7 mouse cellular contexts compared by ENCODE assay signal in the genomic region with DNA sequence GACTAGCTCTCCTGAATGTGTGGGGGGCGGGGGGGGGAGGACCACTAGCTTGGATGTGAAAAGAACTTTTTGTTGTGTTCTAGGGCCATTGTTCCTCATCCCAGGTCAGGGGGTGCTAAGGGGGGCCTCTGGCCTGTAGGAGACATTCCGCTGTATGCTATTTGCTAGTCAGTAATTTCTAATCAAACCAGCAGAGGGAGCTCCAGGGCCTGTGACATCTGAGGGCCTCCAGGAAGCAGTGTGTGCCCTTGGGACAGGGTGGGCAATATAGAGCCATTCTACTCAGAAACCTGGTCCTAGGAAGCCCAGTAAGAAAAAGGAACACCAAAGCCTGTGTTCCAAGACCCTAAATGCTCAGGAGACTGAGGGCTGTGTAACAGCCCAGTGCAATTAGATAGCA.
A peak's percentile ranks its signal among the peaks of the same experiment; 100 is the strongest.
DNase-seq lines count a peak whose midpoint lies in the region.

No protein-coding gene starts in this region.

- no peak overlapping the region for H3K4me3 ChIP-seq in limb, embryonic 10.5 days

- peak; percentile 22 to 39 for DNase-seq in right cerebral cortex, adult 2 months (ENCODE audit: low spot score in 2 of 2)
- DNase-seq in right cerebral cortex, postnatal 25 days, result no peak
- DNase-seq in adrenal gland, adult (ENCODE audit: inconsistent age in 2 of 2, low spot score in 1 of 2), result peak; percentile 27 to 84
- peak; percentile 86 for DNase-seq in embryo, embryonic 10.5 days (ENCODE audit: low spot score)
- DNase-seq in heart, postnatal 4 days, result peak; percentile 64
- peak; percentile 66 for DNase-seq in limb, embryonic 10.5 days (ENCODE audit: low spot score)
- peak; percentile 34 for DNase-seq in retina, adult 2 months (ENCODE audit: low read depth, low spot score)

- H3K9me3 ChIP-seq in limb, embryonic 10.5 days (replicated peaks), result no peaks in the 10 kb centered on the region

- peaks cover 8% of the 10 kb centered on the region for H3K4me1 ChIP-seq in limb, embryonic 10.5 days

- WGBS in limb, embryonic 10.5 days, result 30% methylated on average over 2 of the region's 2 CpGs

- no peaks in the 10 kb centered on the region for H3K36me3 ChIP-seq in limb, embryonic 10.5 days

- peaks cover 19% of the 10 kb centered on the region for H3K27me3 ChIP-seq in limb, embryonic 10.5 days (ENCODE audit: low read depth, poor library complexity, severe bottlenecking)

- no peak overlapping the region for H3K27ac ChIP-seq in limb, embryonic 10.5 days
